Mouse (Mus musculus) ES-E14 (cell line): ENCODE results near the gene Extl1. TPM values are rescaled to one million over a fixed set of nuclear protein-coding genes. Genes with fewer than 3 reads are reported as not detected.
"Not testable (repeated sequence)": the region's sequence is repeated elsewhere in the genome, so short reads cannot be mapped to it uniquely, and the experiment has no call there.

Source experiments
- DNase-seq: peaks from one replicate; pipeline ENCODE4 v3.0.0-alpha.2; 2013; ENCODE audit warnings: low read depth, low spot score
- H3K27ac ChIP-seq: 2 replicates; pipeline ENCODE4 v1.5.1; 2012; ENCODE audit warnings: low read depth, mild to moderate bottlenecking, low read length, moderate library complexity, mixed read lengths; ENCODE audit not compliant: poor library complexity, insufficient read depth, severe bottlenecking
- H3K36me3 ChIP-seq: 2 replicates; pipeline ENCODE4 v1.6.1; 2012; ENCODE audit warnings: mild to moderate bottlenecking, low read length, moderate library complexity, mixed read lengths; ENCODE audit not compliant: control insufficient read depth, poor library complexity, insufficient read depth, severe bottlenecking
- H3K4me1 ChIP-seq, 2 experiments: fragments of 150-350 bp in 1 of 2; sonication (generic) in 1 of 2; 2 replicates each; pipeline ENCODE4 v1.6.1; 2012; ENCODE audit warnings: low read length in 2 of 2, mild to moderate bottlenecking in 1 of 2, mixed read lengths in 1 of 2; ENCODE audit not compliant: control insufficient read depth in 2 of 2, insufficient read depth in 2 of 2, poor library complexity in 1 of 2
- H3K4me3 ChIP-seq, 2 experiments: fragments of 150-350 bp in 1 of 2; sonication (generic) in 1 of 2; 2 replicates each; pipeline ENCODE4 v1.5.1; 2012; ENCODE audit warnings: low read length in 2 of 2, low read depth in 1 of 2, mild to moderate bottlenecking in 1 of 2, mixed read lengths in 1 of 2; ENCODE audit not compliant: insufficient read depth in 1 of 2, poor library complexity in 1 of 2, severe bottlenecking in 1 of 2
- H3K9ac ChIP-seq: 2 replicates; pipeline ENCODE4 v1.6.1; 2012; ENCODE audit warnings: low read depth, mild to moderate bottlenecking, low read length, mixed read lengths; ENCODE audit not compliant: poor library complexity, insufficient read depth, severe bottlenecking
- H3K9me3 ChIP-seq: fragments of 150-350 bp; sonication (generic); 2 replicates; pipeline ENCODE4 v1.6.1; 2012; ENCODE audit warnings: low read depth, mild to moderate bottlenecking, low read length; ENCODE audit not compliant: control insufficient read depth, insufficient read depth
- CHD2 ChIP-seq: IDR thresholded peaks from 2 replicates; pipeline ENCODE4 v1.6.1; 2014; ENCODE audit warnings: mild to moderate bottlenecking, low read depth, low read length, inconsistent platforms
- HCFC1 ChIP-seq: IDR thresholded peaks from 2 replicates; pipeline ENCODE4 v1.6.1; 2012; ENCODE audit warnings: low read length, inconsistent platforms, borderline replicate concordance; ENCODE audit not compliant: insufficient read depth
- MAFK ChIP-seq: IDR thresholded peaks from 2 replicates; pipeline ENCODE4 v1.6.1; 2014; ENCODE audit warnings: mild to moderate bottlenecking, low read depth, low read length, inconsistent platforms; ENCODE audit not compliant: insufficient read depth
- ZC3H11A ChIP-seq: IDR thresholded peaks from 2 replicates; pipeline ENCODE4 v1.6.1; 2012; ENCODE audit warnings: low read depth, mild to moderate bottlenecking, inconsistent platforms, low read length, borderline replicate concordance
- ZNF384 ChIP-seq: IDR thresholded peaks from 2 replicates; pipeline ENCODE4 v1.6.1; 2012; ENCODE audit warnings: low read depth, low read length, inconsistent platforms
- in situ Hi-C, 2 experiments: fragments of 600-800 bp; cut with MboI; formaldehyde crosslinking; loops; one replicate each; pipeline ENCODE4 v1.15.1; 2025; ENCODE audit warnings: low sequenced_read_pairs in 2 of 2, inconsistent platforms in 1 of 2; ENCODE audit not compliant: unreplicated experiment in 2 of 2
- total RNA-seq: library from RNA; depleted of rRNA; stranded (reverse); fragments of 300-350 nt; gene quantifications from 2 replicates; pipeline ENCODE4 v1.2.3, GENCODE M21; 2012; rRNA removed

The Extl1 gene
- total RNA-seq: 4.2 and 7.3 TPM in 2 replicates

- H3K27ac ChIP-seq, H3K36me3 ChIP-seq, DNase-seq, H3K9me3 ChIP-seq, in situ Hi-C loops, H3K9ac ChIP-seq, H3K4me1 ChIP-seq, H3K4me3 ChIP-seq: not testable (repeated sequence)
Measured at GRCm38 (mm10) chr4:134383750-134384149, at the start of gene Extl1. Extl1 (minus strand) TSS chr4:134383850.

GRCm38 (mm10) chr4:134432686-134433360 is 49.2 kb upstream of the Extl1 start:
- no peak overlapping the region for H3K9ac ChIP-seq
- no peak overlapping the region for H3K4me3 ChIP-seq
- H3K4me1 ChIP-seq: peaks cover 3 to 6% of the 10 kb centered on the region in 2 experiments; a peak in 2 of 4 replicates
- no peak overlapping the region for H3K27ac ChIP-seq
- no peaks in the 10 kb centered on the region for H3K9me3 ChIP-seq
- TF ChIP-seq CHD2: no peak
- TF ChIP-seq ZNF384: no peak
- no peak for TF ChIP-seq MAFK
- TF ChIP-seq HCFC1: no peak
- no peak for TF ChIP-seq ZC3H11A
- no peaks in the 10 kb centered on the region for H3K36me3 ChIP-seq
- DNase-seq: no peak
- in situ Hi-C loops: no loop called here

GRCm38 (mm10) chr4:134430381-134431004 is 46.8 kb upstream of the Extl1 start:
- no peak for DNase-seq
- in situ Hi-C loops: no loop called here
- H3K27ac ChIP-seq: no peak overlapping the region

GRCm38 (mm10) chr4:134425088-134425487 is 41.4 kb upstream of the Extl1 start:
- no peaks in the 10 kb centered on the region for H3K9me3 ChIP-seq
- peak overlapping the region; percentile 24 to 42; a peak in 3 of 4 replicates for H3K4me3 ChIP-seq
- in situ Hi-C loops: no loop called here
- 0 out of 2 replicates have a peak, but pooled peaks cover 2% of the 10 kb centered on the region for H3K36me3 ChIP-seq
- DNase-seq: no peak
- no peak overlapping the region for H3K27ac ChIP-seq
- TF ChIP-seq ZNF384: no peak
- peak overlapping the region; percentile 60 for H3K9ac ChIP-seq
- H3K4me1 ChIP-seq: peaks cover 0 to 2% of the 10 kb centered on the region in 2 experiments; a peak in 2 of 4 replicates

More at GRCm38 (mm10) chr4:134430381-134431004, 46.8 kb upstream of the Extl1 start:
- Histone ChIP-seq H3K9ac (no peak overlapping the region), H3K9me3 (no peaks in the 10 kb centered on the region), H3K36me3 (no peaks in the 10 kb centered on the region), H3K4me1 (peaks cover 0 to 2% of the 10 kb centered on the region in 2 experiments; a peak in 3 of 4 replicates), H3K4me3 (no peak overlapping the region)
- TF ChIP-seq CHD2: no peak
- no peak for TF ChIP-seq ZC3H11A
- TF ChIP-seq MAFK: no peak
- TF ChIP-seq HCFC1: no peak
- no peak for TF ChIP-seq ZNF384

GRCm38 (mm10) chr4:134423949-134424348 is 40.3 kb upstream of the Extl1 start:
- DNase-seq: no peak
- Histone ChIP-seq H3K4me1 (peaks cover 0 to 2% of the 10 kb centered on the region in 2 experiments; a peak in 2 of 4 replicates), H3K4me3 (no peak overlapping the region), H3K9me3 (no peaks in the 10 kb centered on the region), H3K9ac (no peak overlapping the region), H3K27ac (no peak overlapping the region), H3K36me3 (0 out of 2 replicates have a peak, but pooled peaks cover 2% of the 10 kb centered on the region)
- in situ Hi-C loops: no loop called here
- no peak for TF ChIP-seq CHD2
- TF ChIP-seq HCFC1: no peak
- TF ChIP-seq MAFK: no peak
- no peak for TF ChIP-seq ZNF384
- TF ChIP-seq ZC3H11A: no peak
